Mouse (Mus musculus) kidney, adult 2 months (tissue): ENCODE results near the gene Zfp961.

Experiments
- CTCF ChIP-seq: fragments of 200-500 bp; conservative IDR thresholded peaks from 2 replicates; pipeline ENCODE4 v1.5.1; 2011; ENCODE audit warnings: low read depth, mild to moderate bottlenecking, control low read depth, low read length, moderate library complexity, mixed read lengths; ENCODE audit not compliant: insufficient read depth, insufficient read length
- POLR2A ChIP-seq: fragments of 200-500 bp; IDR thresholded peaks from one replicate; pipeline ENCODE4 v1.6.1; 2011; ENCODE audit warnings: low read depth, low read length, control low read depth

GRCm38 (mm10) chr8:72009473-72009872 lies 58.6 kb downstream of the Zfp961 start, which contains the start of gene Cyp4f18:
- TF ChIP-seq POLR2A (no peak), CTCF (no peak)
